Mouse (Mus musculus) heart, adult 2 months (tissue): ENCODE measurements around the gene Mdga2. TPM values are rescaled to one million over a fixed set of nuclear protein-coding genes. Genes with fewer than 3 reads are reported as not detected.

Experiments used
- DNase-seq, 2 experiments: peaks; one replicate each; pipeline ENCODE4 v3.0.0; 2021
- H3K27ac ChIP-seq: fragments of 200-600 bp; 2 replicates; pipeline ENCODE4 v1.8.1; 2022
- H3K27me3 ChIP-seq: fragments of 200-500 bp; 2 replicates; pipeline ENCODE4 v1.6.1; 2012; ENCODE audit warnings: mild to moderate bottlenecking, low read length, inconsistent platforms, mixed read lengths; ENCODE audit not compliant: control insufficient read depth, insufficient read depth
- H3K36me3 ChIP-seq: fragments of 200-500 bp; 2 replicates; pipeline ENCODE4 v1.6.1; 2012; ENCODE audit warnings: low read length, inconsistent platforms; ENCODE audit not compliant: control insufficient read depth, insufficient read depth
- H3K4me1 ChIP-seq: fragments of 200-500 bp; 2 replicates; pipeline ENCODE4 v1.6.1; 2011; ENCODE audit warnings: low read length; ENCODE audit not compliant: control insufficient read depth, insufficient read depth
- H3K4me3 ChIP-seq: fragments of 200-600 bp; 2 replicates; pipeline ENCODE4 v1.8.1; 2022
- H3K79me2 ChIP-seq: fragments of 200-500 bp; replicated peaks from 2 replicates; pipeline ENCODE4 v1.6.1; 2012; ENCODE audit warnings: mild to moderate bottlenecking, inconsistent platforms, low read length, moderate library complexity, mixed read lengths; ENCODE audit not compliant: control insufficient read depth, insufficient read depth
- H3K9ac ChIP-seq: fragments of 200-500 bp; 2 replicates; pipeline ENCODE4 v1.6.1; 2012; ENCODE audit warnings: low read depth, mild to moderate bottlenecking, control low read depth, inconsistent platforms, low read length, mixed read lengths
- CTCF ChIP-seq: fragments of 200-600 bp; IDR thresholded peaks from 2 replicates; pipeline ENCODE4 v1.8.1; 2022; ENCODE audit warnings: antibody characterized with exemption, mild to moderate bottlenecking, moderate library complexity
- EP300 ChIP-seq: fragments of 200-500 bp; IDR thresholded peaks from 2 replicates; pipeline ENCODE4 v1.6.1; 2011; ENCODE audit warnings: low read depth, low read length, control low read depth; ENCODE audit not compliant: insufficient read depth
- POLR2A ChIP-seq: fragments of 200-500 bp; IDR thresholded peaks from 2 replicates; pipeline ENCODE4 v1.6.1; 2011; ENCODE audit warnings: mild to moderate bottlenecking, low read depth, low read length, control low read depth; ENCODE audit not compliant: insufficient read depth
- WGBS: fragments of 180-500 bp; shearing (Covaris S2); methylation state at CpG from one replicate; pipeline ENCODE4 v1.1.7; 2018; 5-methylcytosine and 5-hydroxymethylcytosine counted together
- intact Hi-C: fragments of 180-260 bp; cut with DNase I; formaldehyde crosslinking; loops from one replicate; pipeline ENCODE4 v1.15.1; 2025
- polyA plus RNA-seq: library from polyadenylated mRNA; depleted of rRNA; stranded (reverse); fragments of >200 nt; gene quantifications from 2 replicates; pipeline ENCODE4 v1.2.3, GENCODE M21; 2012
- total RNA-seq, 2 experiments: library from RNA; stranded (reverse); gene quantifications; 2 replicates each; pipeline ENCODE4 v1.2.3; 2021

Gene Mdga2
- total and polyA plus RNA-seq, 3 experiments = 0.37 to 0.52 (median 0.52) TPM

GRCm38 (mm10) chr12:67035509-67036261, 186.7 kb downstream of the Mdga2 start:
- no peaks in the 10 kb centered on the region for H3K27me3 ChIP-seq
- intact Hi-C loops = no loop called here
- no peak for DNase-seq
- H3K4me3 ChIP-seq = no peak overlapping the region
- no peaks in the 10 kb centered on the region for H3K4me1 ChIP-seq
- WGBS = 82% methylated on average over 15 of the region's 15 CpGs
- H3K9ac ChIP-seq = no peak overlapping the region
- no peak overlapping the region for H3K27ac ChIP-seq
- H3K79me2 ChIP-seq = no peaks in the 10 kb centered on the region
- no peaks in the 10 kb centered on the region for H3K36me3 ChIP-seq
- TF ChIP-seq POLR2A (no peak), CTCF (no peak), EP300 (no peak)

- Histone ChIP-seq H3K27me3 (no peaks in the 10 kb centered on the region), H3K79me2 (no peaks in the 10 kb centered on the region), H3K9ac (no peak overlapping the region), H3K4me3 (no peak overlapping the region), H3K36me3 (no peaks in the 10 kb centered on the region), H3K4me1 (no peaks in the 10 kb centered on the region), H3K27ac (no peak overlapping the region)
- intact Hi-C loops = no loop called here
- 77% methylated on average over 3 of the region's 3 CpGs for WGBS
- TF ChIP-seq EP300 (no peak), POLR2A (no peak), CTCF (no peak)
- no peak for DNase-seq
These were observed 205.2 kb downstream of the Mdga2 start for GRCm38 (mm10) chr12:67017192-67017591.

GRCm38 (mm10) chr12:67011368-67011767, 211.0 kb downstream of the Mdga2 start:
- Histone ChIP-seq H3K4me3 (no peak overlapping the region), H3K27me3 (no peaks in the 10 kb centered on the region), H3K79me2 (no peaks in the 10 kb centered on the region), H3K27ac (no peak overlapping the region), H3K36me3 (no peaks in the 10 kb centered on the region), H3K9ac (no peak overlapping the region), H3K4me1 (no peaks in the 10 kb centered on the region)
- no peak for DNase-seq
- WGBS = 34% methylated on average over 4 of the region's 4 CpGs
- intact Hi-C loops = no loop called here
- TF ChIP-seq POLR2A (no peak), CTCF (no peak), EP300 (no peak)

GRCm38 (mm10) chr12:67010318-67010717, 212.0 kb downstream of the Mdga2 start:
- H3K79me2 ChIP-seq = no peaks in the 10 kb centered on the region
- H3K27ac ChIP-seq = no peak overlapping the region
- H3K36me3 ChIP-seq = no peaks in the 10 kb centered on the region
- TF ChIP-seq POLR2A (no peak), EP300 (no peak), CTCF (no peak)
- H3K27me3 ChIP-seq = no peaks in the 10 kb centered on the region
- DNase-seq = no peak
- no peak overlapping the region for H3K4me3 ChIP-seq
- no peak overlapping the region for H3K9ac ChIP-seq
- 83% methylated on average over 4 of the region's 4 CpGs for WGBS
- no peaks in the 10 kb centered on the region for H3K4me1 ChIP-seq
- intact Hi-C loops = no loop called here

- no peak overlapping the region for H3K4me3 ChIP-seq
- no peak for DNase-seq
- intact Hi-C loops = no loop called here
- no peak overlapping the region for H3K27ac ChIP-seq
- H3K79me2 ChIP-seq = no peaks in the 10 kb centered on the region
- H3K4me1 ChIP-seq = no peaks in the 10 kb centered on the region
- H3K9ac ChIP-seq = no peak overlapping the region
- 67% methylated on average over 3 of the region's 3 CpGs for WGBS
- no peaks in the 10 kb centered on the region for H3K27me3 ChIP-seq
- TF ChIP-seq CTCF (no peak), EP300 (no peak)
- no peaks in the 10 kb centered on the region for H3K36me3 ChIP-seq
These were observed 213.2 kb downstream of the Mdga2 start for GRCm38 (mm10) chr12:67009191-67009590.

DNA sequence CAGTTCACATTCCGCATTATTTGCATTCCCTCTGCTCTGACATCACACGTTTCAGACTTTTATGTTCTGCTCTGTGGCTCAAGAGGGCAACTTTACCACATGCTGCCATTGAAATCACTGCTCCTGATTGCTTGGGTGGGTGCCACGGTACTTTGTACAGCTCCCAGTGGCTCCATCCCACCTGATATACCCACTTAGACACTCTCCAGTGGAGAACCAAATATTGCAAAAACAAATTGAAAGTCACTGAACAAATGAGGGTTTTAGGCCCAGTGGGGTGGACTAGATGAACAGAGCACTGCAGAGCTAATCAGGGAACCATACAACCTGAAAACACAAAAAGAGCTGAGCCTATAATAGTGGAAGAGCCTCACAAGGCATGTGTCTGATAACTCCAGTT, 268.2 kb downstream of the Mdga2 start:
- TF ChIP-seq EP300 = no peak
- TF ChIP-seq POLR2A = no peak
- TF ChIP-seq CTCF = no peak
- WGBS = 50% methylated on average over 3 of the region's 3 CpGs
- H3K36me3 ChIP-seq = no peaks in the 10 kb centered on the region
- no peak overlapping the region for H3K4me3 ChIP-seq
- intact Hi-C loops = no loop called here
- no peaks in the 10 kb centered on the region for H3K4me1 ChIP-seq
- H3K27me3 ChIP-seq = no peaks in the 10 kb centered on the region
- no peak overlapping the region for H3K27ac ChIP-seq
- no peak for DNase-seq
- H3K79me2 ChIP-seq = no peaks in the 10 kb centered on the region
- no peak overlapping the region for H3K9ac ChIP-seq
